Mouse (Mus musculus): ENCODE measurements at regions not wholly inside any gene's neighbourhood (a gene's known extent, or its start where the extent isn't known, plus 50 kb on each side); places are given as distances from the start of the nearest gene placed in this dataset.

DNA sequence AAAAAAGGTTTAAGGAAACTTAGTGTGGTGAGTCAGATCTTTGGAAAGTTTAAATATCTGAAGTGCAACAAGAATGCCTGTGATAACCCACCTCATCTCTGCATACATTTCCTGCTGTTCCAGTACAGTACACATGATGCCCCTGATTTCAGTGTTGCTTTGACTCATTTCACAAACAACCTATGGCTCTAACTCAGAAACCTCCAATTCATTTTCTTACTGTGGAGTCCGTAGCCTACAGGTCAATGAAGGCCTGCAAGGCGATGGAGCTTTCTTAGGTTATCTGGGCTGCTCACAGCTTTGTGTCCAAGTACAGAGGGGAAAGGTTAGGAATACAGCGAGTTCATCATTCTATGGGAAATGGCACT, 235.8 kb upstream of the Map3k7 start:
- Histone ChIP-seq H3K27ac (ENCODE audit: control insufficient read depth, low read depth, low read length) (no peak overlapping the region), H3K9me3 (replicated peaks; ENCODE audit: insufficient read depth, low read length) (no peaks in the 10 kb centered on the region), H3K9ac (ENCODE audit: control insufficient read depth, low read depth, low read length, poor library complexity, severe bottlenecking) (no peak overlapping the region), H3K4me3 (ENCODE audit: control insufficient read depth in 1 of 2, insufficient read depth in 1 of 2, low read depth in 2 of 2, low read length in 2 of 2) (no peak overlapping the region), H3K27me3 (ENCODE audit: control insufficient read depth in 1 of 2, insufficient read depth in 2 of 2, low read length in 2 of 2) (no peaks in the 10 kb centered on the region), H3K4me1 (ENCODE audit: control insufficient read depth in 1 of 2, insufficient read depth in 2 of 2, low read length in 2 of 2) (no peaks in the 10 kb centered on the region), H3K36me3 (ENCODE audit: control insufficient read depth in 1 of 2, insufficient read depth in 2 of 2, low read length in 2 of 2) (no peaks in the 10 kb centered on the region), H3K79me2 (ENCODE audit: control insufficient read depth, insufficient read depth, low read length, poor library complexity) (no peaks in the 10 kb centered on the region)
- no peak for DNase-seq (ENCODE audit: low read depth, low spot score)
- TF ChIP-seq POLR2A (IDR thresholded peaks at IDR 0.05; ENCODE audit: control insufficient read depth in 1 of 2, insufficient read depth in 1 of 2, low read depth in 1 of 2, low read length in 2 of 2, poor library complexity in 1 of 2), result no peak
- no peak for TF ChIP-seq POLR2AphosphoS5 (IDR thresholded peaks at IDR 0.05; ENCODE audit: borderline replicate concordance, low read depth, low read length)
- TF ChIP-seq CTCF (IDR thresholded peaks at IDR 0.05 in 2 of 3, conservative IDR thresholded peaks at IDR 0.05 in 1 of 3; ENCODE audit: control insufficient read depth in 1 of 3, insufficient read depth in 1 of 3, low read depth in 2 of 3, low read length in 3 of 3, poor library complexity in 1 of 3, severe bottlenecking in 1 of 3), result no peak
- TF ChIP-seq EP300 (IDR thresholded peaks at IDR 0.05; ENCODE audit: low read depth in 1 of 2, low read length in 2 of 2), result no peak
- TF ChIP-seq USF2 (IDR thresholded peaks at IDR 0.05; ENCODE audit: borderline replicate concordance in 1 of 2, insufficient read depth in 1 of 2, low read depth in 1 of 2, low read length in 2 of 2), result no peak
- TF ChIP-seq GATA1 (IDR thresholded peaks at IDR 0.05; ENCODE audit: low read depth, low read length), result no peak

DNA sequence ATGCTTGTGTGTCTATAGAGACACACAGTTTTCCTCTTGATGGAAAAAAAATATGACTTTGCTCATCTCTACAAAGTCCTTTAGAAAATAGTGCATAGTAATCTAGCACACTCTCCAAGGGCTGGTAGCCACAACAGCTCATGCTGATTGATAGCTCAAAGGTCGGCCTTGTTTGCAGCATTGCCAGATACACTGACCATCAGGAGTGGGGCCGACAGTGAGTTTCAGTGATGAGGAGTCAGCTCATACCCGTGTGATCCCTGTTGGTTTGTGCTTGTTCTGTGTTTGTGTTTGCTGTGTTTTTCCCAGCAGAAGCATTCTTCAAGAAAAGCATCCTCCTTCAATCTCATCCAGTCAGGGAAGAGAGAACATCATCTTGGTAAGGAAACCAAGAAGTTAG, 220.1 kb upstream of the Map3k7 start:
- H3K27ac ChIP-seq (ENCODE audit: control insufficient read depth, low read depth, low read length), result no peak overlapping the region
- no peaks in the 10 kb centered on the region for H3K9me3 ChIP-seq (replicated peaks; ENCODE audit: insufficient read depth, low read length)
- no peak for TF ChIP-seq TAL1 (IDR thresholded peaks at IDR 0.05; ENCODE audit: low read length)
- TF ChIP-seq MXI1 (IDR thresholded peaks at IDR 0.05; ENCODE audit: low read depth, low read length), result no peak
- TF ChIP-seq EP300 (IDR thresholded peaks at IDR 0.05; ENCODE audit: low read depth in 1 of 2, low read length in 2 of 2), result no peak
- TF ChIP-seq POLR2A (IDR thresholded peaks at IDR 0.05; ENCODE audit: control insufficient read depth in 1 of 2, insufficient read depth in 1 of 2, low read depth in 1 of 2, low read length in 2 of 2, poor library complexity in 1 of 2), result no peak
- no peak for TF ChIP-seq UBTF (IDR thresholded peaks at IDR 0.05; ENCODE audit: borderline replicate concordance, insufficient read depth, low read depth, low read length)
- TF ChIP-seq CHD2 (IDR thresholded peaks at IDR 0.05; ENCODE audit: low read length), result no peak
- no peak for TF ChIP-seq CTCF (IDR thresholded peaks at IDR 0.05 in 2 of 3, conservative IDR thresholded peaks at IDR 0.05 in 1 of 3; ENCODE audit: control insufficient read depth in 1 of 3, insufficient read depth in 1 of 3, low read depth in 2 of 3, low read length in 3 of 3, poor library complexity in 1 of 3, severe bottlenecking in 1 of 3)
- TF ChIP-seq MAX (IDR thresholded peaks at IDR 0.05; ENCODE audit: low read length), result no peak
- TF ChIP-seq E2F4 (IDR thresholded peaks at IDR 0.05; ENCODE audit: borderline replicate concordance, low read depth, low read length), result no peak
- TF ChIP-seq ZMIZ1 (IDR thresholded peaks at IDR 0.05; ENCODE audit: low read depth, low read length), result no peak
- no peak for TF ChIP-seq ZKSCAN1 (IDR thresholded peaks at IDR 0.05; ENCODE audit: low read depth, low read length)
- TF ChIP-seq HCFC1 (IDR thresholded peaks at IDR 0.05; ENCODE audit: low read depth, low read length), result no peak
- DNase-seq (ENCODE audit: low read depth, low spot score), result no peak
- H3K79me2 ChIP-seq (ENCODE audit: control insufficient read depth, insufficient read depth, low read length, poor library complexity), result no peaks in the 10 kb centered on the region
- H3K4me3 ChIP-seq (ENCODE audit: control insufficient read depth in 1 of 2, insufficient read depth in 1 of 2, low read depth in 2 of 2, low read length in 2 of 2), result no peak overlapping the region
- H3K27me3 ChIP-seq (ENCODE audit: control insufficient read depth in 1 of 2, insufficient read depth in 2 of 2, low read length in 2 of 2), result no peaks in the 10 kb centered on the region
- no peaks in the 10 kb centered on the region for H3K4me1 ChIP-seq (ENCODE audit: control insufficient read depth in 1 of 2, insufficient read depth in 2 of 2, low read length in 2 of 2)
- H3K36me3 ChIP-seq (ENCODE audit: control insufficient read depth in 1 of 2, insufficient read depth in 2 of 2, low read length in 2 of 2), result no peaks in the 10 kb centered on the region
- no peak overlapping the region for H3K9ac ChIP-seq (ENCODE audit: control insufficient read depth, low read depth, low read length, poor library complexity, severe bottlenecking)

All from MEL (cell line).